Mouse (Mus musculus): ENCODE results near the gene Bank1.

DNA sequence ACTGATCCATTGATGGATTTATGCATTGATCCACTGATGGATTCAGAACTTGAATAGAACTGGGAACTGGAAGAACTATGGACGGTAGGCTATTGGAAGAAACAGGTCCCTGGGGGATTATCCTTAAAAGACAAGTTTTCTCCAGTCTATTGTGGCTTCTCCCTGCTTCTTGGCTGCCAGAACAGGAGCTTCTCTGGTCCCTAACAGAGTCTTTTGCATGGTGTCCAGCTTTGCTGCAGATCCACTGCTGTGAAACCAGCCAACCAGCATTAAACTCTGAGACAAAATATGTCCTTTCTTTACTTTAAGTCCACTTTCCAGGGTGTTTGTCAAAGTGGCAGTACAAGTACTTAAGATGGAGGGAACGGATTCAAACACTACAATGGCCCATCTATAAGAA is 178.7 kb downstream of the Bank1 start:
- no peak for TF ChIP-seq CTCF (conservative IDR thresholded peaks at IDR 0.05; ENCODE audit: insufficient read depth, insufficient read length, low read depth, low read length)
- no peak for TF ChIP-seq POLR2A (IDR thresholded peaks at IDR 0.05; ENCODE audit: low read depth, low read length)

Data from kidney, adult 2 months (tissue).